Mouse (Mus musculus) fibroblast of lung, adult 2 months (primary cell): ENCODE data around the gene Adora3.

Experiments used
- DNase-seq: peaks from one replicate; pipeline ENCODE4 v3.0.0-alpha.2; 2011; ENCODE audit warnings: low read depth

Adora3 gene

DNA sequence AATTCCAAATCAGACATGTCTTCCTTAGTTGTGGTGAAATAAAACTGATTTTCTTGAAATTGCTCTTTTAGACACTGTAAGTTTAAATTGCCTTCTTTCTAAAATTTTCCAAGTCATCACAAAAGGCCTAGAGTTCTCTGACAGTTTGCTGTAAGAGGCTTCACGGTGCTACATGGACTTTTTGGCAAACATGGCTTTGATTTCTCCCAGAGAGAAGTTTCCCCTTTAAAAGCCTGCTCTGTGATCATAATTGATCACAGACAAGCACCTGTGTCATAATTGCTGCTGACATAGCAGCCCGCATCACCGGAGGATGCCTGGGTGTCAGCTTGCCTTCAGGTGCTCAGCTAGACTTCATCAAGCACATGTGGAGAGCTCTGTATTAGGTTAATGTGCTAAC is at the start of gene Adora3, which contains the start of gene Tmigd3:
Adora3 (plus strand) TSS at position 301 of the 400 bp plus-strand sequence.
Tmigd3 (plus strand) TSS at position 346 of the 400 bp plus-strand sequence.
- no peak for DNase-seq

DNA sequence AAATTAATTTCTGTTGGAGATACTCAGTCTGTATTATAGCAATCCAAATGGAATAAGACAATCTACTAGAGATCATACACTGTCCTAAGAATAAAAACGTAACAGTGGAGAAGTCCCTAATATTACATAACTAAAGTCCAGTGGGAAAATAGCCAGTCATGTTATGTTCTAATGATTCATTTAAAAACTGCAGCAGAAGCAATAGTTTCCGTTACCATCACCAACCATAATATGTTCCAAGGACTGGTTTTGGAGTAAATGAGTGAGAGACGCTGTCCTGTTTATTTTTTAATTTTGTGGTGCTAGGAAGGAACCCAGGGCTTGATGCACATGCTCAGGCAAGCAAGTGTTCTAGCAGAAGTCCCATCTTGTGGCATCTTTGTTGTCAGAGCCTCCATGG is 49.2 kb upstream of the Adora3 start:
- no peak for DNase-seq

DNA sequence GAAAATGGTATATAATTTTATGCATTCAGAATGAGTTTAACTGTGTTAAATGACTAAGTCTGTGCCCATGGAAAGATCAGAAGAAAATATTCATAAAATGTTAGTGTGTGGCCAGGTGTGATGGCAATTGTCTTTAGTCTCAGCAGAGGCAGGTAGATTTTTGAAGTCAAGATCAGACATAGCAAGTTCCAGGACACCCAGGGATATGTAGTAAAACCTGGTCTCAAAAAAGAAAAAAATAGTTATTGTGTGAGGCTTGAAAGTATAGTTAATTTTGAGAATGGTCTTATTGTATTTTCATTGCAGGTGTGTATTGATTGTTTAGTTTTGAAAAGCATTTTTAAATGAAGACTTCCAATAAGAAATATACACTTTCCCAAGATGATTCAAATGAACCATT is 47.0 kb upstream of the Adora3 start:
- DNase-seq = no peak

DNA sequence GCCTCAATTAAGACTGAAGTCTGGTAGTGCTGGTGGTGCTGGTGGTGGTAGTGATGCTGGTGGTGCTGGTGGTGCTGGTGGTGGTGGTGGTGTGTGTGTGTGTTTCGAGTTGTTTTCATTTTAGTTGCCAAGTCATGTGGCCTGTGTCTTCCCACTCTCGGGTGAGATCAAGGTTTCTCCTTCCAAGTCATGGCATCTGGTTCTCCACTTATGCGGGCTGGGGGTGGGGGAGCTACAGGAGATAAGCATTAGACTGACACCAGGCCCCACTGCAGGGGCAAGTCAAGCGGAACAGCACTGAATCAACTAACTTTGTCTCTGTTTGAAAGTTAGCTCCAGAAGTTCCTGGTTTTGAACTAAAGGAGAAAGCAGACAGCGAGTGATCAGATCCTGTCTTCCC is 46.6 kb upstream of the Adora3 start:
- no peak for DNase-seq

DNA sequence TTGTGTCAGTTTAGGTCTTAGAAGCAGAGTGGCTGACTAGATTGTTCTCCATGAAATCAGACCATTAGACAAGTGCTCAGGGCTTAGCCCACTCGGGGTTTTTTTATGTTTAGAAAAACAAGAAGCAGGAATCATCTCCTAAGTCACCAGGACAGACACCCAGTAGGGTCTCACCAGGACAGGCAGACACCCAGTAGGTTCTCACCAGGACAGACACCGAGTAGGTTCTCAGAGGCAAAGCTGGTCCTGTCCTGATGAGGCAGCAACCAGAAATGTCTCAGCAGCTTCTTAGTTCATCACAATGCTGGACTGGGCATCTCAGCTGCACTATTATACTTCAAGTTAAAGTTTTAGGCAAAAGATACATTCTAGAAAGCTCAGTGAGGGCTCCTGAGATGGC is 46.0 kb upstream of the Adora3 start:
- DNase-seq = no peak

DNA sequence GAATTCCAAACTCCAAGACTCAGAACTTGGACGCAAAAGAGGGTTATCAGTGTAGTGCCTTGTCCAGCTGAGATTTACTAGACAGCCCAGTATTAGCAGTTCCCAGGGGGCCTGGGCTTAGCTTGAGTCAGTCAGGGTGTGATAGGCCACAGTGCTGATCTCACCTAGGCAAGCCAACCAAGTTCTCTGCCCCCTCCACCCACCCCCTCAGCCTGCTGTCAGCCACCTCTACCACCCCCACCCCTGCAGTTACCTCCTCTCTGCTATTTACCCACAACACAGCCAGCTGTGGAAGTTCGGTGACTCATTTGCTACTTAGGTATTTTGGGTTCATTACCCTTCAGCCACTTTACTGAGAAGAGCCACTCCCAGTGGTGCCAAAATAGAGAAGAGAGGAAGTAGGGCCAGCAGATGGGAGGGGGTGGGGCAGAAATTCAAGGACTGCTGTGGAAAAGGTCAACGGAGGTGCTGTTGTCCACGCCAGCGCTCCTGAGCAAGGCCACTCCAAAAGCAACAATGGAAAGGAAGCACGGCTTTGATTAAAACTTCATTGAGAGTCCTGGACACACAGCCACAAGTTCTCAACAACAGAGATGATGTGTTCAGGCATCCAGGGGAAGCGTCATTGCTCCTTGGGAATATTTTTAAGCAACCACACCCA is 45.0 kb upstream of the Adora3 start:
- DNase-seq = peak; percentile 56

DNA sequence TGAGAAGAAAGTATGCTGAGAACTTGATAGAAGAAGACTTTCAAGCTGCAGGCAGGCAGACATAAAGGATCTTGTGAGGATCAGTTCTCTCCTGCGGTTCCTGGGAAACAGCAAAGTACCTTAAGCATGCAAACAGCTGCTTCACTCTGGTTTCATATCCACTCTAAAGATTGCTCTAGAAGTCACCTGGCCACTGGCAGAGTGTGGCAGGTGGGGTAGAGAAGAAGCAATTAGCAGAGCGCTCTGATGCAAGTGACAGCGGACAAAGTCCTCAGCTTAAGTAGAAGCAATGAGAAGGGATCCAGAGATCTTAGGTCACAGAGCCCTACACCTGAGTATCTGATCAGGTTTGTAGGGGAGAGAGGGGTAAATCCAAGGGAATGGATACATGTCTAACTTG is 39.1 kb upstream of the Adora3 start:
- no peak for DNase-seq

DNA sequence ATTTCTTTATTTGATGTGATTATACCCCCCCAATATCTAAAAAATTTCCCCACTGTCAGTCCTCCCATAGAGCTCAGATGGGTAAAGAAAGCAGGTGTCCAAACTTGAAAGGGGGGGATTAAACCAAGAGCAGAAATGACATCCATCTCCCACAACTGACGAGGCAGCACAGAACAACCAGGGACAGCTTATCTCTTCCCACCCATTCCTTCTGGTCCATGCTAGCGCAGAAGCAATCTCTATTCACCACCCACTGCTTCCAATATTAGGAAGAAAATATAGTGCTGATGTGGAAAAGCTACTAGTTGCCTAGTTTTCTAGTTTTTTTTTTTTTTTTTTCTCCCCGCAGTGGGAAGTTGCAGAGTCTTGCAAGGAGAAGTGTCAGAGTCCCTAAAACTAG is 34.8 kb upstream of the Adora3 start:
- no peak for DNase-seq

DNA sequence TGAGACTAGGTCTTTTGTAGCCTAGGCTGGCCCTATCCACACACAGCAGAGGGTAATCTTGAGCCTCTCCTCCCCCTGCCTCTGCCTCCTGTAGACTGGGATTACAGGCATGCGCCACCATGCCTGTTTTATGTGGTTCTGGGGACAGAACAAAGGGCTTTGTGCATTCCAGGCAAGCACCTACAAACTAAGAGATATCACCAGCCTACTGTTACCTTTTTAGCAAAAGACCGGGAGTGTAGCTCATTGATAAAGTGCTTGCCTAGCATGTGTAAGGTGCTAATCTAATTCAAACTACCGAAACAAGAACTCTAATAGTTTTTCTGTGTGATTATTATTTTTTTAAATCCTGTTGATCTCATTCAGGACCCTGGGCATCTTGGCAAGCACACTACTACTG is 33.8 kb upstream of the Adora3 start:
- DNase-seq = no peak

DNA sequence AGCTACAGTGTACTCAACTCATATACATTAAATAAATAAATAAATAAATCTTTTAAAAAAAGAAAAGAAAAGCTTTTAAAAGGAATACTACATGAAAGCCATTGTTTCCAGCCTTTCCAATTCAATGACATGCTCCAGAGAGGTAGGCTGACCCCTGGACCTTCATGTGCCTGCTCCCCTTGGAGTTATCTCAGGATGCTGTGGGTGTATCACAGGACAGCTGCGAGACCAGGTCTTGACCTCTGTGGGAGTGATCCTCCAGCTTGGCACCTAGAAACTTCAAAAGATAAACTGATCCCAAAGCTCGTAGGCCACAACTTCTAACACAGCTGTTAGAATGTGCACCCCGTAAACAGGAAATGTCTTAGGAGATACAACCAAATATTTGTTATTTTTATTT is 32.0 kb upstream of the Adora3 start:
- DNase-seq = no peak

DNA sequence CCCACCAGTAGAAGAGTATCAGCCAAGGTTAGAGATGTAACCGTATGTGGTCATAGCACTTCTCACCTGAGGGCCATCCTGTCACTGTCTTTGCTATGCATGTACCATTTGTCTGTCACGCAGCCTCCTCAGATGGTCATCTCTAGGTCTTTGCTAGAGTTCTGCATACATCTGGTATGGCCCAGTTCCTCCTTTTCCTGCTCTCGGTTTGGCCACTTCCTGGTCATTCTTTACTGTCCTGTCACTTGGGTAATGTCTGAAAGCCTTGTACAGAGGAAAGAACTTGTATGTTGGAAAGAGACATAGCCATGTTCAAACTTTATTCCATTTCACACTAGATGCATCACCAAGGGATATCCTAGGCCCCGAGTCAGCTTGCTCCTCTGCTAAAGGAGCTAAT is 30.8 kb upstream of the Adora3 start:
- DNase-seq = no peak

DNA sequence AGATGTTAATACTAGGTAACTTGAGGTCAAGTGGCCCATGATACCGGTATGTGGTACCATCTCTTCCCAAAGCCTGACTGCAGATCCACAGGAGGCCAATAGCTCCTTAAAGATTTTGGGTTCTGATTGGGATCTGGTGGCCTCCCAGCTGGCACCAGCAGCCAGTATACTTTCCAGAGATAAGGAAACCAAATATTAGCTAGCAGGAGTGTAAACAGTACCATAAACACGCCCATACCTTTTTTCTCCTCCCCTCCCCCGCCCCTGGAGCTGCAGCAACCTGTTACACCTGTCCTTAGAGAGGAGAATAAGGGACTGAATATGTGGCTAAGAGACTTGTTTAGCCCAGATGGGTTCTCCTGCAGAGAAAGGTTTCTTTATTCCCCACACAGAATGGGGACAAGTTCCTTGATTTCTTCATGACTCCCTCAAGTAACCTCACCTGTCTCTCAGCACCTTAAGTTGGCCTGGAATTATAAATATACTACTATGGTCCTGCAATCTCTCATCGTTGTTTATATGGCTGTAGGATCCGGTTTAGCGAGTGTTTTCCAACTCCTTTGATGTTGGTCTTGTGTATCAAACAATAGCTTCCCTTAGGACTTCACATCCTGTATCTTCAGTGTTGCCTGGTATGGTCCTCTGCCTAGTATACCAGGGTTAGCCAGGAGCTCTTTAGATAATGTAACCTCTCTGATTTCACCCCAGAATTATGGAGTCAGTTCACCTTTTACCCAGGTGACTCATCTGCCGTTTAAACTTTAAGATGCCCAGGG is 24.2 kb upstream of the Adora3 start:
- DNase-seq = no peak

DNA sequence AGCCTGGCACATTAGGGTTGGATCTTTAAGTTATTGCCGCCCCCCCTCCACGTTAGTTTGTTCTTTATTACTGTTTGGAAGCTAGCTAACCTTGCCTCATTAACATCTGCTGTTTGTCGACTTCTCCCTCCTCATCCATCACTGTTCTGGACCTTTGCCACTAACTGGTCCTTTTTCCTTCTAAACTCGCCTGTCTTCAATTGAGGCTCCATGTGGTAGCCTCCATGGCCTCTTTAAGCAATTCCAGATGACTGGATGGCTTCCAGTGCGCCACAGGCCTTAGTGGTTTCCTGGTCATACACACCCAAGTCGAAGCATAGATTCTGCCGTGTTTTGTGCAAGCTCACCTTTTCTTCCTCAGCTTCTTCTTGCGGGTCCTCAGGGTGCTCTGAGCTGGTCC is 16.9 kb upstream of the Adora3 start:
- DNase-seq = peak; percentile 84

DNA sequence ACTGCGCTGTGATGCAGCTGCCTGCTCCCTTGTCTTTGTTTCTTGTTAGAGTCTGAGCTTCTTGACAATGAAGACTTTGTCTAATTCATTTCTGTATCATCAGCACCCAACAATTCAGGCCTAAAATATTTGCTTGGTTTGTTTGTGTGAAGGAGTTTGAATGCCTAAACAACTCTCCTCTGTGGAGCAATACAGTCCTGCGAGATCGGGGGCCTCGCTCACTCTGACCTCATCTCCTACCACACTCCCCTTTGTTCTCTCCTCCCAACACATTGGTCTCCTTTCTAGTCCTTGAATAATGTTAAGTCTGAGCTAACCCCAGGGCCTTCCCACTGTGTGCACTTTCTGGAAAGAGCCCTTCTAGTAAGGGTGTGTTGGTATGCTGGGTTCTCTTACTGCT is 15.9 kb upstream of the Adora3 start:
- no peak for DNase-seq

DNA sequence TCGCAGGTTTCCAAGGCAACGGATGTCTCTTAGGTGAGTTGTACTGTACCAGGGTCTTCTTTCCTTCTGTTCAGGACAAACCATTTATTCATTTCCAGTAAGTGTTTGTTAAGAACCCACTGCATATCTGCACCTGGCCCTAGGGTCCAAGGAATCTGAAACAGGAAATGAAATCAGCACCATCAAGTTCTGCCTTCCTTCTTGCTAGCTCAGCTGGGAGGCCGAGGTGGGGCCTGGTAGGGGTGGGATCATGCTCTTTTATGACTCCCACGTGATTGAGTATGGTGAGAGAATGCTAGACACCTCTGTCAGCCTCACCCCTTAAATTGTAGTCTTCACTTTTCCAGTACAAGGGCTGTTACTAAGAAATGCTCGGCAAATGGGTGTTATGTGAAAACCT is 13.1 kb upstream of the Adora3 start:
- DNase-seq = no peak

DNA sequence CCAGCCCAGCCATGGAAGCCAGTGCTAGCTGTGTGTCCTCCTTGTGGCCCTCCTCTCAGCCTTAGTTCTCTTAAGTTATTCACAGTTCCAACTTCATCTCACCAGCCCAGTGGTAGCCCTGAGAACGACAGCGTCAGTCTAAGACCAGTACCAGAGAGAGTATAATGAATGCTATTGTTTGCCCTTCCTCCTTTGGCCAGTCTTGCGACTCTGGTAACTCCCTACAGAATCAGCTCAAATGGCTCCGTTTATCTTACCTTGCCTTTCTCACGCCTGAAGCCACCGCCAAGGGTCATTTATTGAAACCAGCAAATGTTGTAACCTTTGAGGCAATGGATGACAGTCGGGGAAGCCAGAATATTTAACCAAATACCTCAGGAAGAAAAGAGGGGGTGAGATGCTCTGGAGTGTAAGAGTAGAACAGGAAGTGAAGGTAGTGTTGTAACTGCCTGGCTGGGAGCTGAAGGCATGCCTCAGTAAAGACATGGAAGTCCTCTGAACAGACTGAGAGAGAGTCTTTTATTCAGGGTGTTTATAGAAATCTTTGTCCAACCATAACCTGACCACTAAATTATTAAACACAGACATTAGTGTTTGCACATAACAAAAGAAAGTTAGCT is 8.8 kb upstream of the Adora3 start:
- no peak for DNase-seq

DNA sequence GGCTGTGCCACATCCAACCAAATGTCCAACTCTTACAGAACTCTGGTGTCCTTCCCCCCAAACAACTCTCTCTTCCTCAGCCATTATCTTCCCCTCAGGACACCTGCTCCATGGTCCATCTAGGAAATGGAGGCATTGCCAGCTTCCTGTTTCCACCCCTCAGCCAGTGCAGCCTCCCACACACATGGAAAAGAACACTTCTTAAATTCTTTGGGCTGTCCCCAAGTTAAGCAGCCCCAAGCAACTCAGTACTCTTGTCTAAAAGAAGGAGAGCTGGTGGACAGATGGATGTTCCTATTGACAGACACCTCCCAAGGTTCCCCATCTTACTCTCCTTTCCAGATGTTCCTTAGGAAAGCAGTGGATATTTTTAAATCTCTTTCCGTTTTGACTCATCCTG is 6.5 kb upstream of the Adora3 start:
- no peak for DNase-seq

DNA sequence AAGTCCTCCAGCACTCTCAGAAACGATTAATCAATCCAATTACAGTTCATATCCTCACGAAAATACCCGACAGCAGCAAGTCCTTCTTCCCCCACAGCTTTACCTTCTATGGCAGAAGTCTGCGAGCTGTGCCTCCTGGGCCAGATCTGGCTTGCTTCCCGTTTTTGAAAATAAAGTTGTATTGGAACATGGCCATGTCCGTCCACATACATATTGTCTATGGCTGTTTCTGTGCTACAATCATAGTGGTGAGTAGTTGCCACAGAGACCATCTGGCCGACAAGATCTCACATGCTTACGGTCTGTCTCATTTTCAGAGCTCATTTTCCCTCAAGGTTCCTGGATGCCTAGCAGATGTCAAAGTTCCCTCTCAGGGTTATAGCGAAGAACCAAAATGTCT is 5.5 kb upstream of the Adora3 start:
- no peak for DNase-seq

DNA sequence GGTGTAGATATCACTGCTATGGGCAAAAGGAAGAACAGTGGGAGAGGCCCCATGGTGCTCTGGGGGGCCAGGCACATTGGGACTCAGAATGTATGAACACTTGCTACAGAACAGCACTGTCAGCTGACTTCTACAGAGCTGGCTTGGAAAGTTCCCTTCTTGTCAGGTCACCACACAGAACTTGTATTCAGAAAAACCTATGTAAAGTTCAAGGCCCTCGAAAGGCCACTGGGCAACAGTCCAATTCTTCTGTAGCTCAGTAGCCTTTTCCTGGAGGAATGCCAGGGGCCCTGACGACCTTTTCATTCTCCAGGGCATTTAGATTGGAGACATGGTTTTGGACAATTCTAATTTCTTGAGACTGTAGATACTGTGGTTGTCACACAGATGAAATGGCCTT is 2.5 kb upstream of the Adora3 start:
- no peak for DNase-seq

DNA sequence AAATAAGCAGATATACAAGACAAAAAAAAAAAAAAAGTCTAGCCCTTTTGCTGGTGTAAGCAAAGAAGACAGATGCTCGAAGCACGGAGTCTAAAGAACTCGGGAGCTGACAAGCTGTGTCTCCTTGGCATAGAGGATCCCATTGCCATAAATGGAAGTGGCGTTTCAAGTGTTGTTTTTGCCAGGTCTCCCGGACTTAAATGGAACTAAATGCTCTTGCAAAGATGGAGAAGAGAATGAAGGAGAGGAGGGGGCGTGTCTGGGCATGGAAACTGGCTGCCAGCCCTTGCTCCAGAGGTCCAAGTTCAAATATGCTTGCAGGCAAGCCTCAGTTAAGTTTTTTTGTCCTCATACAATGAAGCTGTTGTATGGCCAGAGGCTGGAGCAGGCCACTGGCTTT is 1.4 kb downstream of the Adora3 start:
- DNase-seq = no peak

DNA sequence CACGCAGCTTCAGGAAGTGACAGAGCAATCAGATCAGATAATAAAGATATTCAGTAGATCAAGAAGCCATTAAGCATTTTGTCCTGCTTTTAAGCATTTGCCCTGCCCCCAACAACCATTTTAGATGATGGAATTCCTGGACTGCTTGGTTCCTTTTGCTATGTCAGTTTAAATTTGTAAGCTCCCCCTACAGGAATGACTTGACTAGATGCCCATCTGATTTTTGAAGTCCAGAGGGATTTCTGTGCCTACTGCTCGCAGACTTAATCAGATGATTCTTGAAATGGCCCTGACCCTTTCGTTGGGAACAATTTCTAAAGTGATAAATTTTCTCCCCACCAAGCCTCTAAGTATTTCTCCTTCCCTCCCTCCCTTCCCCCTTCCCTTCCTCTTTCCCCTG is 1.9 kb downstream of the Adora3 start:
- no peak for DNase-seq

DNA sequence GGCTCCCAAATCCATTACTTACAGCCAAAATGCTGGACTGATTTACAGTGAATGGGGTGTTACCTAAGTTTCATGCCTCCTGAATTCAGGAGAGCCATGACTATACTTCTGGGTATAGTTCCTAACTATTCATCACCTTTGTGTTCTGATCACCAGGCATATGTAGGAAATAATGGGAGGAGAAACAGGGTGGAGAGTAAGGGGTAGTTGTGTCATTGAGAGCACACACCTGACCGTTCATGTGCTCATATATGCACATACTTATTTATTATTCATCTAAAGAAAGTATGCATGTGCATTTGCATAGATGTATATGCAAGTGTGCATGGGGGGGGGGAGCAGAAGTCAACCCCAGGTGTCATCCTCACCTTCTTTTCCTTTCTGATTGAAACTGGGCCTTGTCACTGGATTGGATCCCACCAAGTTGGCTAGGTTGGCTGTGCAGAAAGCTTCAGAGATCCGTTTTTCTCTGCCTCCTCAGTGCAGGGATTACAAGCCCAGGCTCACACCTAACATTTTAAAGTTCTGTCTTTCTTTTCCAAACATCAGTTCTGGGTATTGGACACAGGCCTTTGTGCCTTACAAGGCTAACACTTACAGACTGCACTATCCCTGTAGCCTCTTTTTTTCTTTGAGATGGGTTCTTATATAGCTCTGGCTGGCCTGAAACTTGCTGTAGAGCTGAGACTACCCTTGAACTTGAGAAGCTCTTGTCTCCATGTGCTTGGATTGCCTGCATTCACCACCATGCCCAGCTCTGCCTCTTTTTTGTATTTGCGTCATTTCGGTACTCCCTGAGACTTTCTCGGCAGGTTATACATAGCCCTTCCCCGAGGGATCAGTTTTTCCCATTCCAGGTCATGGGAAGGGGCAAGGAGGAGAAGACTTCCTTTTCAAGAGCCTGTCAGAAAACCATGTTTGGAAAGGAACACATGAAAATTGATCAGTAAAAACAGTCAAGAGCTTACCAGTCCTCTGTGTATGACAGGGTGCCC is 3.1 kb downstream of the Adora3 start:
- no peak for DNase-seq
